Mouse (Mus musculus) ES-Bruce4 (cell line): ENCODE results near the gene Ahdc1.

Experiments
- CTCF ChIP-seq: IDR thresholded peaks from one replicate; pipeline ENCODE4 v1.8.1; 2011; ENCODE audit warnings: low read depth, low read length
- EP300 ChIP-seq: IDR thresholded peaks from 2 replicates; pipeline ENCODE4 v1.6.1; 2011; ENCODE audit warnings: low read depth, low read length; ENCODE audit not compliant: insufficient read depth
- POLR2A ChIP-seq: IDR thresholded peaks from one replicate; pipeline ENCODE4 v1.8.1; 2011; ENCODE audit warnings: low read length; ENCODE audit not compliant: insufficient read depth

DNA sequence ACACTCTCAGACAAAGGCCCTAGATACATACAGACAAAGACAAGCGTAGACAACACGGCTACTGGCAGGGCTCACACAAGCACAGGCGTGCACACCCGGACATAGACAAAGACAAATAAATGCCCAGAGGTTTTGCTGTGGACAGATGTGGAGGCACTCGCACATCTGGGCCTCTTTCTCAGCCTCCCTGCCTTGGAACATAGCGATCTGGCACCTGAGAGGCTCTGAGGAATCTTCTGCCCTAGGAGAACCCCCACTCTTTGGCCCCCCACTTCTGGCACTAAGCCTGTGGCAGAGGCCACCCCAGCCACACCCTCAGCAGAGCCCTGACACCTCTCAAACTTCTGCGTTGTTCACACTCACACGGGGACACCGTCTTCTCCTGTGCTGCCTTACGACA, 15.2 kb downstream of the Ahdc1 start:
- TF ChIP-seq EP300 (no peak), CTCF (no peak), POLR2A (no peak)
